Mouse (Mus musculus) olfactory bulb, adult 2 months (tissue): ENCODE measurements around the gene Atp4a. TPM values are rescaled to one million over a fixed set of nuclear protein-coding genes. Genes with fewer than 3 reads are reported as not detected.
A peak's percentile ranks its signal among the peaks of the same experiment; 100 is the strongest.

Experiments
- H3K27ac ChIP-seq: fragments of 200-500 bp; 2 replicates; pipeline ENCODE4 v1.5.1; 2012; ENCODE audit warnings: low read depth, low read length; ENCODE audit not compliant: insufficient read depth
- H3K4me1 ChIP-seq: fragments of 200-500 bp; 2 replicates; pipeline ENCODE4 v1.6.1; 2012; ENCODE audit warnings: low read length; ENCODE audit not compliant: control insufficient read depth, insufficient read depth
- H3K4me3 ChIP-seq: fragments of 200-500 bp; 2 replicates; pipeline ENCODE4 v1.5.1; 2012; ENCODE audit warnings: mild to moderate bottlenecking, low read depth, low read length, moderate library complexity; ENCODE audit not compliant: insufficient read depth
- CTCF ChIP-seq: fragments of 200-500 bp; IDR thresholded peaks from 2 replicates; pipeline ENCODE4 v1.5.1; 2012; ENCODE audit warnings: low read depth, mild to moderate bottlenecking, low read length, moderate library complexity; ENCODE audit not compliant: insufficient read depth
- POLR2A ChIP-seq: fragments of 200-500 bp; IDR thresholded peaks from 2 replicates; pipeline ENCODE4 v1.6.1; 2012; ENCODE audit warnings: mild to moderate bottlenecking, low read depth, low read length, moderate library complexity; ENCODE audit not compliant: insufficient read depth
- WGBS: fragments of 180-500 bp; shearing (Covaris S2); methylation state at CpG from one replicate; pipeline ENCODE4 v1.1.7; 2018; 5-methylcytosine and 5-hydroxymethylcytosine counted together
- polyA plus RNA-seq: library from polyadenylated mRNA; stranded (reverse); fragments of >200 nt; gene quantifications from 2 replicates; pipeline ENCODE4 v1.2.4, GENCODE M21; 2012; ENCODE audit warnings: low replicate concordance; ENCODE audit not compliant: missing spikeins, insufficient read depth, insufficient read length

The Atp4a gene
- polyA plus RNA-seq, 1 experiment: not detected

GRCm38 (mm10) chr7:30749824-30750606, 38.0 kb downstream of the Atp4a start:
- no peak overlapping the region for H3K4me3 ChIP-seq
- TF ChIP-seq CTCF (no peak), POLR2A (no peak)
- H3K4me1 ChIP-seq: peaks cover 29% of the 10 kb centered on the region
- no peak overlapping the region for H3K27ac ChIP-seq
- WGBS: 73% methylated on average over 13 of the region's 13 CpGs

- 0 out of 2 replicates have a peak, but pooled peaks have one; percentile 19 for TF ChIP-seq POLR2A
- TF ChIP-seq CTCF: no peak
- Histone ChIP-seq H3K4me3 (no peak within 1 kb of the TSS), H3K4me1 (peaks cover 29% of the 10 kb centered on the region), H3K27ac (peak within 1 kb of the TSS; percentile 28)
- WGBS: 22% methylated on average over 5 of the region's 5 CpGs
These were observed 39.2 kb downstream of the Atp4a start, which contains the start of gene Sbsn for GRCm38 (mm10) chr7:30751086-30751669. TSS of gene Sbsn (plus strand) at chr7:30751471.

- 79% methylated on average over 3 of the region's 3 CpGs for WGBS
- TF ChIP-seq POLR2A (no peak), CTCF (no peak)
These were observed 45.0 kb downstream of the Atp4a start for GRCm38 (mm10) chr7:30757001-30757400.

GRCm38 (mm10) chr7:30758853-30759252, 46.8 kb downstream of the Atp4a start:
- TF ChIP-seq POLR2A: no peak
- TF ChIP-seq CTCF: no peak
- H3K27ac ChIP-seq: no peak overlapping the region
- H3K4me3 ChIP-seq: no peak overlapping the region
- WGBS: 55% methylated on average over 4 of the region's 4 CpGs
- no peaks in the 10 kb centered on the region for H3K4me1 ChIP-seq

More at GRCm38 (mm10) chr7:30757001-30757400, 45.0 kb downstream of the Atp4a start:
- peaks cover 6% of the 10 kb centered on the region for H3K4me1 ChIP-seq
- no peak overlapping the region for H3K27ac ChIP-seq
- no peak overlapping the region for H3K4me3 ChIP-seq

GRCm38 (mm10) chr7:30761769-30762352, 49.9 kb downstream of the Atp4a start:
- WGBS: 82% methylated on average over 4 of the region's 4 CpGs
- H3K4me1 ChIP-seq: peaks cover 2% of the 10 kb centered on the region; the same call in 1 of the 2 replicates

GRCm38 (mm10) chr7:30763456-30763855, 51.4 kb downstream of the Atp4a start, which contains the start of gene Dmkn:
TSS of gene Dmkn (plus strand) at chr7:30763756.
- no peak within 1 kb of the TSS for H3K4me3 ChIP-seq
- WGBS: 50% methylated on average over 5 of the region's 5 CpGs
- peaks cover 2% of the 10 kb centered on the region; the same call in 1 of the 2 replicates for H3K4me1 ChIP-seq
- no peak for TF ChIP-seq CTCF
- TF ChIP-seq POLR2A: no peak
- no peak within 1 kb of the TSS for H3K27ac ChIP-seq

More at GRCm38 (mm10) chr7:30761769-30762352, 49.9 kb downstream of the Atp4a start:
- H3K4me3 ChIP-seq: no peak overlapping the region
- H3K27ac ChIP-seq: no peak overlapping the region
- TF ChIP-seq CTCF: no peak
- TF ChIP-seq POLR2A: no peak

- Histone ChIP-seq H3K27ac (no peak overlapping the region), H3K4me1 (peaks cover 2% of the 10 kb centered on the region; the same call in 1 of the 2 replicates), H3K4me3 (no peak overlapping the region)
- WGBS: 41% methylated on average over 11 of the region's 11 CpGs
- no peak for TF ChIP-seq POLR2A
- no peak for TF ChIP-seq CTCF
These were observed 53.2 kb downstream of the Atp4a start for GRCm38 (mm10) chr7:30765173-30765572.

GRCm38 (mm10) chr7:30766408-30766807, 54.4 kb downstream of the Atp4a start:
- Histone ChIP-seq H3K27ac (no peak overlapping the region), H3K4me3 (no peak overlapping the region), H3K4me1 (peaks cover 2% of the 10 kb centered on the region; the same call in 1 of the 2 replicates)
- WGBS: 85% methylated on average over 4 of the region's 4 CpGs
- TF ChIP-seq CTCF: no peak

GRCm38 (mm10) chr7:30769236-30769635, 57.2 kb downstream of the Atp4a start:
- TF ChIP-seq POLR2A: no peak
- TF ChIP-seq CTCF: no peak
- Histone ChIP-seq H3K4me3 (no peak overlapping the region), H3K27ac (no peak overlapping the region), H3K4me1 (peaks cover 2% of the 10 kb centered on the region; the same call in 1 of the 2 replicates)
- WGBS: 47% methylated on average over 9 of the region's 9 CpGs

Other genes with a start within 250 kb of the Atp4a start
- gene Prodh2, start 218.6 kb upstream of the Atp4a start, polyA plus RNA-seq: not detected in 2 replicates
- not detected in 2 replicates for gene Arhgap33, start 177.1 kb upstream of the Atp4a start, polyA plus RNA-seq
- not detected in 2 replicates for gene Hspb6, start 160.0 kb upstream of the Atp4a start, polyA plus RNA-seq
- not detected in 2 replicates for gene Proser3, start 159.9 kb upstream of the Atp4a start, polyA plus RNA-seq
- gene Lin37, start 152.4 kb upstream of the Atp4a start, polyA plus RNA-seq: not detected in 2 replicates
- not detected in 2 replicates for gene U2af1l4, start 148.9 kb upstream of the Atp4a start, polyA plus RNA-seq
- gene Gm49396, start 148.9 kb upstream of the Atp4a start, polyA plus RNA-seq: not detected in 2 replicates
- gene Psenen, start 148.6 kb upstream of the Atp4a start, polyA plus RNA-seq: not detected in 2 replicates
- not detected in 2 replicates for gene Igflr1, start 146.8 kb upstream of the Atp4a start, polyA plus RNA-seq
- gene Kmt2b, start 123.5 kb upstream of the Atp4a start, polyA plus RNA-seq: 696 TPM in 1 of 2 replicates, not detected in the other
- gene Zbtb32, start 113.3 kb upstream of the Atp4a start, polyA plus RNA-seq: not detected in 2 replicates
- not detected in 2 replicates for gene Upk1a, start 99.4 kb upstream of the Atp4a start, polyA plus RNA-seq
- gene Cox6b1, start 86.1 kb upstream of the Atp4a start, polyA plus RNA-seq: 1,523 TPM in 1 of 2 replicates, not detected in the other
- gene Etv2, start 76.4 kb upstream of the Atp4a start, polyA plus RNA-seq: not detected in 2 replicates
- gene Rbm42, start 61.9 kb upstream of the Atp4a start, polyA plus RNA-seq: not detected in 2 replicates
- gene Haus5, start 47.2 kb upstream of the Atp4a start, polyA plus RNA-seq: not detected in 2 replicates
- not detected in 2 replicates for gene Pmis2, start 40.6 kb upstream of the Atp4a start, polyA plus RNA-seq
- not detected in 2 replicates for gene 2200002J24Rik, start 13.3 kb upstream of the Atp4a start, polyA plus RNA-seq
- not detected in 2 replicates for gene Tmem147, start 17.3 kb downstream of the Atp4a start, polyA plus RNA-seq
- not detected in 2 replicates for gene Gapdhs, start 31.5 kb downstream of the Atp4a start, polyA plus RNA-seq
- gene Sbsn, start 39.3 kb downstream of the Atp4a start, polyA plus RNA-seq: not detected in 2 replicates
- not detected in 2 replicates for gene Dmkn, start 51.5 kb downstream of the Atp4a start, polyA plus RNA-seq
- gene Krtdap, start 75.7 kb downstream of the Atp4a start, polyA plus RNA-seq: not detected in 2 replicates
- gene Ffar2, start 111.6 kb downstream of the Atp4a start, polyA plus RNA-seq: not detected in 2 replicates
- not detected in 2 replicates for gene Ffar3, start 144.0 kb downstream of the Atp4a start, polyA plus RNA-seq
- not detected in 2 replicates for gene Ffar1, start 149.4 kb downstream of the Atp4a start, polyA plus RNA-seq
- not detected in 2 replicates for gene Cd22, start 168.1 kb downstream of the Atp4a start, polyA plus RNA-seq
- gene Mag, start 202.7 kb downstream of the Atp4a start, polyA plus RNA-seq: not detected in 2 replicates
- not detected in 2 replicates for gene Hamp2, start 212.5 kb downstream of the Atp4a start, polyA plus RNA-seq
- not detected in 2 replicates for gene Hamp, start 231.8 kb downstream of the Atp4a start, polyA plus RNA-seq
- 282 TPM in 1 of 2 replicates, not detected in the other for gene Usf2, start 244.6 kb downstream of the Atp4a start, polyA plus RNA-seq